Mouse (Mus musculus): Measurements from ENCODE around the gene Hes2. TPM values are rescaled to one million over a fixed set of nuclear protein-coding genes. Genes with fewer than 3 reads are reported as not detected.

Gene Hes2
- polyA plus RNA-seq, 1 experiment from 2014 or later: 0.22 TPM

GRCm38 (mm10) chr4:152134507-152134906 lies 24.2 kb upstream of the Hes2 start:
- no peak overlapping the region for H3K4me3 ChIP-seq (ENCODE audit: low read depth, low read length)
- no peak for ATAC-seq (replicated peaks; ENCODE audit: insufficient number of reproducible peaks, low FRiP score, low TSS enrichment, low read depth)
- H3K4me2 ChIP-seq (ENCODE audit: low read depth, low read length): no peak overlapping the region
- H3K9me3 ChIP-seq (replicated peaks; ENCODE audit: control insufficient read depth, low read length): no peaks in the 10 kb centered on the region
- no peak overlapping the region for H3K9ac ChIP-seq (replicated peaks; ENCODE audit: low read length)
- H3K27me3 ChIP-seq (ENCODE audit: control insufficient read depth, insufficient read depth, low read length): peaks cover 47% of the 10 kb centered on the region
- peak; percentile 60 for DNase-seq (ENCODE audit: low spot score)
- H3K36me3 ChIP-seq (replicated peaks; ENCODE audit: control insufficient read depth, insufficient read depth, low read depth, low read length): no peaks in the 10 kb centered on the region
- H3K27ac ChIP-seq (replicated peaks; ENCODE audit: low read depth, low read length): no peak overlapping the region
- peaks cover 20% of the 10 kb centered on the region for H3K4me1 ChIP-seq (ENCODE audit: control insufficient read depth, insufficient read depth, low read length)

- 81% methylated on average over 12 of the region's 12 CpGs for WGBS
These were observed 23.3 kb upstream of the Hes2 start for GRCm38 (mm10) chr4:152135363-152135762.

GRCm38 (mm10) chr4:152136112-152136875 lies 22.4 kb upstream of the Hes2 start:
- peaks cover 31% of the 10 kb centered on the region for H3K27me3 ChIP-seq (ENCODE audit: control insufficient read depth, insufficient read depth, low read length)
- ATAC-seq (replicated peaks; ENCODE audit: insufficient number of reproducible peaks, low FRiP score, low TSS enrichment, low read depth) (no peak), DNase-seq (ENCODE audit: low spot score) (no peak)
- H3K27ac ChIP-seq (replicated peaks; ENCODE audit: low read depth, low read length): no peak overlapping the region
- H3K9me3 ChIP-seq (replicated peaks; ENCODE audit: control insufficient read depth, low read length): no peaks in the 10 kb centered on the region
- no peak overlapping the region for H3K4me3 ChIP-seq (ENCODE audit: low read depth, low read length)
- H3K4me2 ChIP-seq (ENCODE audit: low read depth, low read length): no peak overlapping the region
- H3K36me3 ChIP-seq (replicated peaks; ENCODE audit: control insufficient read depth, insufficient read depth, low read depth, low read length): no peaks in the 10 kb centered on the region
- H3K4me1 ChIP-seq (ENCODE audit: control insufficient read depth, insufficient read depth, low read length): peaks cover 11% of the 10 kb centered on the region
- WGBS: 26% methylated on average over 6 of the region's 6 CpGs
- no peak overlapping the region for H3K9ac ChIP-seq (replicated peaks; ENCODE audit: low read length)

More at GRCm38 (mm10) chr4:152135363-152135762, 23.3 kb upstream of the Hes2 start:
- ATAC-seq (replicated peaks; ENCODE audit: insufficient number of reproducible peaks, low FRiP score, low TSS enrichment, low read depth) (no peak), DNase-seq (ENCODE audit: low spot score) (no peak)
- no peak overlapping the region for H3K27ac ChIP-seq (replicated peaks; ENCODE audit: low read depth, low read length)
- peaks cover 39% of the 10 kb centered on the region for H3K27me3 ChIP-seq (ENCODE audit: control insufficient read depth, insufficient read depth, low read length)
- no peaks in the 10 kb centered on the region for H3K36me3 ChIP-seq (replicated peaks; ENCODE audit: control insufficient read depth, insufficient read depth, low read depth, low read length)
- no peak overlapping the region for H3K9ac ChIP-seq (replicated peaks; ENCODE audit: low read length)
- H3K4me3 ChIP-seq (ENCODE audit: low read depth, low read length): no peak overlapping the region
- no peak overlapping the region for H3K4me2 ChIP-seq (ENCODE audit: low read depth, low read length)
- no peaks in the 10 kb centered on the region for H3K9me3 ChIP-seq (replicated peaks; ENCODE audit: control insufficient read depth, low read length)
- peaks cover 19% of the 10 kb centered on the region for H3K4me1 ChIP-seq (ENCODE audit: control insufficient read depth, insufficient read depth, low read length)

GRCm38 (mm10) chr4:152136876-152137250 lies 21.8 kb upstream of the Hes2 start:
- WGBS: 96% methylated on average over 2 of the region's 2 CpGs
- DNase-seq (ENCODE audit: low spot score) (no peak), ATAC-seq (replicated peaks; ENCODE audit: insufficient number of reproducible peaks, low FRiP score, low TSS enrichment, low read depth) (no peak)
- Histone ChIP-seq H3K9ac (replicated peaks; ENCODE audit: low read length) (no peak overlapping the region), H3K4me2 (ENCODE audit: low read depth, low read length) (no peak overlapping the region), H3K9me3 (replicated peaks; ENCODE audit: control insufficient read depth, low read length) (no peaks in the 10 kb centered on the region), H3K4me1 (ENCODE audit: control insufficient read depth, insufficient read depth, low read length) (peaks cover 5% of the 10 kb centered on the region; the same call in 1 of the 2 replicates), H3K27me3 (ENCODE audit: control insufficient read depth, insufficient read depth, low read length) (peaks cover 25% of the 10 kb centered on the region), H3K27ac (replicated peaks; ENCODE audit: low read depth, low read length) (no peak overlapping the region), H3K36me3 (replicated peaks; ENCODE audit: control insufficient read depth, insufficient read depth, low read depth, low read length) (no peaks in the 10 kb centered on the region), H3K4me3 (ENCODE audit: low read depth, low read length) (no peak overlapping the region)

GRCm38 (mm10) chr4:152138497-152139260 lies 20.0 kb upstream of the Hes2 start:
- Histone ChIP-seq H3K4me1 (ENCODE audit: control insufficient read depth, insufficient read depth, low read length) (no peaks in the 10 kb centered on the region), H3K4me2 (ENCODE audit: low read depth, low read length) (peak overlapping the region; percentile 52), H3K36me3 (replicated peaks; ENCODE audit: control insufficient read depth, insufficient read depth, low read depth, low read length) (no peaks in the 10 kb centered on the region), H3K4me3 (ENCODE audit: low read depth, low read length) (peak overlapping the region; percentile 22), H3K9ac (replicated peaks; ENCODE audit: low read length) (no peak overlapping the region; the same call in 1 of the 2 replicates), H3K9me3 (replicated peaks; ENCODE audit: control insufficient read depth, low read length) (no peaks in the 10 kb centered on the region), H3K27me3 (ENCODE audit: control insufficient read depth, insufficient read depth, low read length) (peaks cover 11% of the 10 kb centered on the region), H3K27ac (replicated peaks; ENCODE audit: low read depth, low read length) (no peak overlapping the region)
- 2% methylated on average over 51 of the region's 51 CpGs for WGBS
- peak; percentile 71 for ATAC-seq (replicated peaks; ENCODE audit: insufficient number of reproducible peaks, low FRiP score, low TSS enrichment, low read depth)
- peak; percentile 87 for DNase-seq (ENCODE audit: low spot score)

- DNase-seq (ENCODE audit: low spot score) (peak; percentile 55), ATAC-seq (replicated peaks; ENCODE audit: insufficient number of reproducible peaks, low FRiP score, low TSS enrichment, low read depth) (no peak)
- H3K36me3 ChIP-seq (replicated peaks; ENCODE audit: control insufficient read depth, insufficient read depth, low read depth, low read length): no peaks in the 10 kb centered on the region
- WGBS: 30% methylated on average over 6 of the region's 6 CpGs
- peaks cover 6% of the 10 kb centered on the region for H3K27me3 ChIP-seq (ENCODE audit: control insufficient read depth, insufficient read depth, low read length)
- H3K9ac ChIP-seq (replicated peaks; ENCODE audit: low read length): no peak overlapping the region
- H3K9me3 ChIP-seq (replicated peaks; ENCODE audit: control insufficient read depth, low read length): no peaks in the 10 kb centered on the region
- no peak overlapping the region for H3K27ac ChIP-seq (replicated peaks; ENCODE audit: low read depth, low read length)
- no peaks in the 10 kb centered on the region for H3K4me1 ChIP-seq (ENCODE audit: control insufficient read depth, insufficient read depth, low read length)
- no peak overlapping the region for H3K4me3 ChIP-seq (ENCODE audit: low read depth, low read length)
- no peak overlapping the region for H3K4me2 ChIP-seq (ENCODE audit: low read depth, low read length)
These were observed 18.2 kb upstream of the Hes2 start for GRCm38 (mm10) chr4:152140441-152140840.

- DNase-seq (ENCODE audit: low spot score): no peak
- no peaks in the 10 kb centered on the region for H3K36me3 ChIP-seq (replicated peaks; ENCODE audit: control insufficient read depth, insufficient read depth, low read depth, low read length)
- ATAC-seq (replicated peaks; ENCODE audit: insufficient number of reproducible peaks, low FRiP score, low TSS enrichment, low read depth): no peak
- H3K27me3 ChIP-seq (ENCODE audit: control insufficient read depth, insufficient read depth, low read length): peaks cover 6% of the 10 kb centered on the region
- 73% methylated on average over 8 of the region's 8 CpGs for WGBS
- H3K4me2 ChIP-seq (ENCODE audit: low read depth, low read length): no peak overlapping the region
- no peaks in the 10 kb centered on the region for H3K9me3 ChIP-seq (replicated peaks; ENCODE audit: control insufficient read depth, low read length)
- H3K4me3 ChIP-seq (ENCODE audit: low read depth, low read length): no peak overlapping the region
- no peak overlapping the region for H3K27ac ChIP-seq (replicated peaks; ENCODE audit: low read depth, low read length)
- no peak overlapping the region for H3K9ac ChIP-seq (replicated peaks; ENCODE audit: low read length)
- no peaks in the 10 kb centered on the region for H3K4me1 ChIP-seq (ENCODE audit: control insufficient read depth, insufficient read depth, low read length)
These were observed 17.0 kb upstream of the Hes2 start for GRCm38 (mm10) chr4:152141521-152142135.

GRCm38 (mm10) chr4:152143632-152144031 lies 15.0 kb upstream of the Hes2 start:
- DNase-seq (ENCODE audit: low spot score) (no peak), ATAC-seq (replicated peaks; ENCODE audit: insufficient number of reproducible peaks, low FRiP score, low TSS enrichment, low read depth) (no peak)
- Histone ChIP-seq H3K4me3 (ENCODE audit: low read depth, low read length) (no peak overlapping the region), H3K9ac (replicated peaks; ENCODE audit: low read length) (no peak overlapping the region), H3K4me1 (ENCODE audit: control insufficient read depth, insufficient read depth, low read length) (no peaks in the 10 kb centered on the region), H3K4me2 (ENCODE audit: low read depth, low read length) (no peak overlapping the region), H3K9me3 (replicated peaks; ENCODE audit: control insufficient read depth, low read length) (no peaks in the 10 kb centered on the region), H3K27me3 (ENCODE audit: control insufficient read depth, insufficient read depth, low read length) (peaks cover 4% of the 10 kb centered on the region), H3K36me3 (replicated peaks; ENCODE audit: control insufficient read depth, insufficient read depth, low read depth, low read length) (no peaks in the 10 kb centered on the region), H3K27ac (replicated peaks; ENCODE audit: low read depth, low read length) (no peak overlapping the region)
- 38% methylated on average over 1 of the region's 1 CpGs for WGBS
